Mouse (Mus musculus): ENCODE data around the gene Rp9.

The Rp9 gene

DNA sequence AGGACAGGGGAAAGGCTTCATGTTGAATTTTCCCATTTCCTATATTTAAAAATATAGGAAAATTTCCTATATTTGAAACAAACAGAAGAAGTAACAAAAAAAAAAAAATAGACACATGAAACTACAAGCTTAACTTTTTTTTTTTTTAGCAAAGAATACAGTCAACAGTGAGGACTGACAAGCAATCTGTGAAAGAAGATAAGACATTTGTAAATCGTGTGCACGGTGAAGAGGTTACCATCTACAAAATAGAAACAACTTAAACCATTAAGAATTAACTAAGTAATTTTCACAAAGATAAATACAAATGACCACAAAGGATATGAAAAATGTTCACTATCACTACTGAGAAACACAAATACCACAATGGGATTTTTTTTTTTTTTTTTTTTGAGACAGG, 103.3 kb downstream of the Rp9 start:
- WGBS: 93% methylated on average over 2 of the region's 2 CpGs
